Mouse (Mus musculus): Measurements from ENCODE around the gene Atp8a2.

Gene Atp8a2

DNA sequence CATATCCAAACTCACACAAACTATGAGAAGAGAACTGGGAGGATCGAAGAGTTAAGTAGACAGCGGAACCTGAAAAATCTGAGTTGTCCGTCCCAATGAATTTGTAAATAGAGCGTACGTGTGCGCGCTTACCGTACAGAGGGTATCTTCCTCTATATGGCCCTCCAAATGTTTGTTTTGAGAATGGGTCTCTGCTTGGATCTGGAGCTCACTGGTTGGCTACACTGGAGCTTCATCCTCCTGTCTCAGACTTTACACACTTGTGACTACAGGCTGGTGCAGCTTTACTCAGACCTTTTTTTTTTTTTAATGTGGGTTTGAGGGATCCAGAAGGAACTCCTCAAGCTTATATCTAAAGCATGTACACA is 598.7 kb downstream of the Atp8a2 start:
- no peak for DNase-seq (ENCODE audit: low spot score)

DNA sequence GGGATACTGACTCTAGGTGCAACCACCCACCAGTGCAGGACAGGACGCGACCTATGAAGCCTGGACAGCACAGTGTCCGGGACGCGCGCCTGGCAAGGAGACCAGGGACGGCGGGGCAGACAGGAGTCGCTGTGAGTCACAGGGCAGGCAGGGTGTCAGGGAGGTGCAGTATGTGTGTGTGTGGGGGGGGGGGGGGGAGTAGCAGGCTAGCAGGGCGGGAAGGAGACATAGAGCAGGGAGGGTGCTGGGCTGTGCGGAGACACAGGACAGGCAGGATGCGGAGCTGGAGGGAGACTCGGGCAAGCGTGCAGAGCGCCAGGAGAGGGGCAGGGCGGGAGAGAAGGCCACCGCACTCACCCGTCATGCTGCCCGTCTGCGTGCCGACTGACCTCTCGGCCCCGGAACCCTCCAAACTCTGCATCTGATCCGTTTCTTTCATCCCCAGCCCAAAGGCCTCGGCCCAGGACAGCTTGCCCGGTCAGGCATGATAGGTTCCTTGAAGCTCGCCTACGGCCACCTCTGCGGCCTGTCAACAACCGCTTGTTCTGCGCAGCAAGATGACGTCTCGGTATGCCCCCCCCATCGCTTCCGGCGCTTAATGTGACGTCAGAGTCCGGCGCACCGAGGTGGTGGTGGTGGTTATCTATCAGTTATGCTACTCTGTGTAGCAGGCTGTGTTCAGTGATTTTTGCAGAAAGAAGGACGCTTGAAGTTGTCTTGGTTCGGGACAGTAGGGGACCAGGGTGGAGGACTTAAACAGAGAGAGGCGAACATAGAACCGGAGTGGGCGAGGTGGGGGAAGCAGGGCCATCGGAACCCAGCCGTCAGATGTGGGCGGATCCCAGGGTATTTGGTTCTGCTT is 599.4 kb downstream of the Atp8a2 start, which contains the start of gene Cdadc1:
Cdadc1 (minus strand) TSS at position 562 of the 862 bp plus-strand sequence.
- DNase-seq (ENCODE audit: low spot score), result peak; percentile 89

DNA sequence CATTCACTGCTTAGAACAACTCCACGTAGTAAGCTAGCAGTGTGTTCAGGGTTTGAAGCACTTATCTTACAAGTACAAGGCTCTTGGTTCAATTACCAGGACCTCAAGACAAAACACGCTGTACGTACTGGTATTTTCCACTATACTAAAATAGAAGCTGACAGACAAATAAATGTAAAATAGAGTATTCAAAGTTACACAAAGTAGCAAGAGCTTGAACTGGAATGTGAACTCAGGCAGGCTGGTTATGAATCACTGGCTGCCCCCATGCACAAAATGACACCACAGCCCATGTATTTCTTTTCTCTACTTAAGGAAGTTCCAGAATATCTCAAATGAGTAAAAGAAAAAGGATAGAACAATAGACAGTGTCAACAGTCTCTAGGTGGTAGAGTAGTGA is 602.0 kb downstream of the Atp8a2 start:
- DNase-seq (ENCODE audit: low spot score), result no peak

DNA sequence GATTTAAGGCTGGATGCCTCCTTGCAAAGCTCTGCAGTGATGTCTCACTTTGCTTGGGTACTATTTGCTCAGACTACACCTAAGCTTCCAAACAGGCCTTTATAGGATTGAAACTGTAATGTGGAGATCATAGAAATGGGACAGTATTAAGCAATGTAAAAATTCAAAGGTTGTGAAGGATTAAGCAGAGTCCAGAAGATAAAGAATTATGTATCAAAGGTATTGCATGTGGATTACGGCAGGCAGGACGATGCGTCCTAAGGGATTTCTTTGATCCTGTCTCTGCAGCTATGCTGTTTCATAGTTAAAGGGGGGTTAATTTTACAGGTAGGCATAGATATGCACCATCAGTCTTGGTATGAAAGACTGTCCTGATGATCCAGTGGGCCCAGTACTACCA is 604.4 kb downstream of the Atp8a2 start:
- no peak for DNase-seq (ENCODE audit: low spot score)

DNA sequence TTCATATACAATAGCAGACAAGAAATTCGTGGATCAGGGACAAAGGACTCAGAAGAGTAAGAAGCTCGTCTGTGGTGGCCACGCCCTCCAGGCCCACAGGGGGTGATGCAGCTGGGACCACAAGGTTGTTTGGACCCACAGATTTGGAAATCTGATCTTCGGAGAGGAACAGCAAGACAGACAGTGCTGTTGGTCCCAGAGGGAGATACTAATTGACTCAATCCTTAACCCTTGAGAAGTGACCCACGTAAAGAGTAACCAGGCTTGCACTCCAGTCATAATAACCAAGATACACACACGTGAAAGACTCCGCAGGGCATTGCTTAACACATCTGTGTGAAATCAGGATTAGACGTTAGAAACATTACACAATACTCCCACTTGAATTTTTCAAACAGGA is 605.1 kb downstream of the Atp8a2 start:
- no peak for DNase-seq (ENCODE audit: low spot score)

DNA sequence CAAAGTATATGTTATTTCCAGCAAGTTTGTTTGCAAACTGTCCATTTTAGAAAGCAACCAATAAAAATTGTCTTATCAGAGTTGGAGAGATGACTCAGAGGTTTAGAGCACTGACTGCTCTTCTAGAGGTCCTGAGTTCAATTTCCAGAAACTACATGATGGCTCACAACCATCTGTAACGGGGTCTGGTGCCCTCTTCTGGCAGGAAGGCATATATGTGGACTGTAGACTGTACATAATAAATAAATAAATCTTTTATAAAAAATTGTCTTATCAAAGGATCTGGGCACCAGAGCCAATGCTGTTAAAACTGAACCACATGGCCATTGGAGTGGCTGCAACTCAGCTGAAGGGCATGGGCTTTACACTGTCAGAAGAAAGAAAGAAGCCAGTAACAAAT is 606.4 kb downstream of the Atp8a2 start:
- no peak for DNase-seq (ENCODE audit: low spot score)
